Mouse (Mus musculus) megakaryocyte, embryonic 14.5 days (primary cell): ENCODE measurements at regions not wholly inside any gene's neighbourhood (a gene's known extent, or its start where the extent isn't known, plus 50 kb on each side); places are given as distances from the start of the nearest gene placed in this dataset.

Source experiments
- FLI1 ChIP-seq: IDR thresholded peaks from 2 replicates; pipeline ENCODE4 v1.6.1; 2012; ENCODE audit warnings: low read length, inconsistent platforms, mixed read lengths
- GATA1 ChIP-seq: IDR thresholded peaks from 3 replicates; pipeline ENCODE4 v1.6.1; 2012; ENCODE audit warnings: mixed read lengths, low read length, inconsistent platforms, borderline replicate concordance

GRCm38 (mm10) chr5:77743467-77743866, 335.6 kb upstream of the Igfbp7 start:
- TF ChIP-seq FLI1 = no peak
- TF ChIP-seq GATA1 = no peak
